Comparison of ENCODE assay signal across 15 mouse cellular contexts in genomic region chr12:52479323-52479722, GRCm38 (mm10).
"Had no signal": no experiment of that assay in that cellular context is flagged by ENCODE, and none has a peak within 500 bp of the region (broad histone marks: within the 10 kb centered on the region; RNA-seq: fewer than 3 reads in every experiment).

No protein-coding gene starts in this region.

- H3K4me3 ChIP-seq: layer of hippocampus, adult 2 months; limb, embryonic 13.5 days; midbrain, embryonic 13.5 days; neural tube, embryonic 12.5 days had no signal

- H3K4me2 ChIP-seq: limb, embryonic 13.5 days; midbrain, embryonic 13.5 days; neural tube, embryonic 12.5 days had no signal

- H3K27me3 ChIP-seq: limb, embryonic 13.5 days; midbrain, embryonic 13.5 days; neural tube, embryonic 12.5 days had no signal

- DNase-seq: kidney, postnatal 4 days; left cerebral cortex, postnatal 4 days; right cerebral cortex, postnatal 4 days; spleen, adult 18-20 months; thymus, adult 18-20 months; thymus, postnatal 14 days had no signal

- H3K27ac ChIP-seq: kidney, postnatal 0 days; limb, embryonic 13.5 days; liver, embryonic 14.5 days; macrophage; midbrain, embryonic 13.5 days; neural tube, embryonic 12.5 days had no signal

- H3K36me3 ChIP-seq: limb, embryonic 13.5 days; midbrain, embryonic 13.5 days; neural tube, embryonic 12.5 days had no signal

- H3K4me1 ChIP-seq: neural tube, embryonic 12.5 days had no signal

- ATAC-seq: inflammation-experienced regulatory T-cells, adult 6 months; intestine, postnatal 0 days; midbrain, embryonic 13.5 days had no signal

- H3K9me3 ChIP-seq: limb, embryonic 13.5 days; midbrain, embryonic 13.5 days; neural tube, embryonic 12.5 days had no signal

- H3K9ac ChIP-seq: limb, embryonic 13.5 days; liver, embryonic 14.5 days; midbrain, embryonic 13.5 days; neural tube, embryonic 12.5 days had no signal
